Mouse (Mus musculus) splenic B cell, adult 2 months (primary cell): ENCODE results near the gene Olfr1225.
"Not testable (repeated sequence)": the region's sequence is repeated elsewhere in the genome, so short reads cannot be mapped to it uniquely, and the experiment has no call there.

ENCODE experiments used
- DNase-seq: peaks from one replicate; pipeline ENCODE4 v3.0.0-alpha.2; 2011; ENCODE audit warnings: low read depth, low spot score
- H3K27me3 ChIP-seq: 2 replicates; pipeline ENCODE4 v1.6.1; 2012; ENCODE audit warnings: mild to moderate bottlenecking, low read length, moderate library complexity, mixed read lengths; ENCODE audit not compliant: control insufficient read depth, poor library complexity, insufficient read depth, severe bottlenecking
- H3K36me3 ChIP-seq: 2 replicates; pipeline ENCODE4 v1.6.1; 2012; ENCODE audit warnings: mild to moderate bottlenecking, low read length, moderate library complexity, mixed read lengths; ENCODE audit not compliant: control insufficient read depth, poor library complexity, insufficient read depth, severe bottlenecking

Gene Olfr1225

GRCm38 (mm10) chr2:89174569-89174968 is at the start of gene Olfr1225:
TSS of gene Olfr1225 (minus strand) at chr2:89174669.
- Histone ChIP-seq H3K36me3 (no peaks in the 10 kb centered on the region), H3K27me3 (no peaks in the 10 kb centered on the region)
- DNase-seq: no peak

- H3K36me3 ChIP-seq: no peaks in the 10 kb centered on the region
- no peaks in the 10 kb centered on the region for H3K27me3 ChIP-seq
- no peak for DNase-seq
Observed at GRCm38 (mm10) chr2:89199948-89200347, 25.5 kb upstream of the Olfr1225 start, which contains the start of gene Olfr1226. TSS of gene Olfr1226 (minus strand) at chr2:89200048.

- no peaks in the 10 kb centered on the region for H3K36me3 ChIP-seq
- no peaks in the 10 kb centered on the region for H3K27me3 ChIP-seq
- no peak for DNase-seq
Observed at GRCm38 (mm10) chr2:89196325-89196982, 22.0 kb upstream of the Olfr1225 start.

- H3K36me3 ChIP-seq, DNase-seq, H3K27me3 ChIP-seq: not testable (repeated sequence)
Observed at GRCm38 (mm10) chr2:89164711-89165110, 9.8 kb downstream of the Olfr1225 start.

- H3K36me3 ChIP-seq: not testable (repeated sequence)
Observed at GRCm38 (mm10) chr2:89163991-89164390, 10.5 kb downstream of the Olfr1225 start, which contains the start of gene Olfr1224-ps1. TSS of gene Olfr1224-ps1 (minus strand) at chr2:89164091.

GRCm38 (mm10) chr2:89151460-89151859 is 23.0 kb downstream of the Olfr1225 start, which contains the start of gene Olfr1223:
TSS of gene Olfr1223 (minus strand) at chr2:89151560.
- Histone ChIP-seq H3K27me3 (no peaks in the 10 kb centered on the region), H3K36me3 (no peaks in the 10 kb centered on the region)
- no peak for DNase-seq

More at GRCm38 (mm10) chr2:89163991-89164390, 10.5 kb downstream of the Olfr1225 start, which contains the start of gene Olfr1224-ps1:
- H3K27me3 ChIP-seq, DNase-seq: not testable (repeated sequence)

GRCm38 (mm10) chr2:89132954-89133353 is 41.5 kb downstream of the Olfr1225 start, which contains the start of gene Olfr1222:
TSS of gene Olfr1222 (minus strand) at chr2:89133054.
- H3K27me3 ChIP-seq: no peaks in the 10 kb centered on the region; the same call in 1 of the 2 replicates
- H3K36me3 ChIP-seq: no peaks in the 10 kb centered on the region
- no peak for DNase-seq
